Mouse (Mus musculus): ENCODE results near the gene Fut9. TPM values are rescaled to one million over a fixed set of nuclear protein-coding genes. Genes with fewer than 3 reads are reported as not detected.

The Fut9 gene
- not detected for total RNA-seq (2018; cell fraction: chromatin; rRNA removed)
- not detected for total RNA-seq (2018; cell fraction: cytosol; rRNA removed)
- total RNA-seq (2018; cell fraction: nucleus; rRNA removed): not detected
- polyA plus RNA-seq (2018): not detected in 3 replicates

GRCm38 (mm10) chr4:25799476-25800283 is at the start of gene Fut9:
Gene Fut9 (minus strand): TSS chr4:25800244.
- 6% methylated on average over 46 of the region's 52 CpGs for WGBS (ENCODE audit: missing documents)
- no peaks in the 10 kb centered on the region for H3K79me2 ChIP-seq (ENCODE audit: inconsistent target)
- no peak within 1 kb of the TSS for H3K4me3 ChIP-seq (ENCODE audit: inconsistent target)
- no peak within 1 kb of the TSS for H3K27ac ChIP-seq
- no peaks in the 10 kb centered on the region for H3K36me3 ChIP-seq (ENCODE audit: inconsistent target)

- no peaks in the 10 kb centered on the region for H3K36me3 ChIP-seq (ENCODE audit: inconsistent target)
- 80% methylated on average over 7 of the region's 7 CpGs for WGBS (ENCODE audit: missing documents)
- H3K4me3 ChIP-seq (ENCODE audit: inconsistent target): no peak overlapping the region
- H3K27ac ChIP-seq: no peak overlapping the region
- H3K79me2 ChIP-seq (ENCODE audit: inconsistent target): no peaks in the 10 kb centered on the region
These were observed 15.7 kb upstream of the Fut9 start for GRCm38 (mm10) chr4:25815783-25816182.

GRCm38 (mm10) chr4:25813340-25813739 is 13.3 kb upstream of the Fut9 start:
- WGBS (ENCODE audit: missing documents): 72% methylated on average over 1 of the region's 1 CpGs
- Histone ChIP-seq H3K4me3 (ENCODE audit: inconsistent target) (no peak overlapping the region), H3K36me3 (ENCODE audit: inconsistent target) (no peaks in the 10 kb centered on the region), H3K27ac (no peak overlapping the region), H3K79me2 (ENCODE audit: inconsistent target) (no peaks in the 10 kb centered on the region)

GRCm38 (mm10) chr4:25810058-25810457 is 10.0 kb upstream of the Fut9 start:
- no peaks in the 10 kb centered on the region for H3K79me2 ChIP-seq (ENCODE audit: inconsistent target)
- 67% methylated on average over 1 of the region's 1 CpGs for WGBS (ENCODE audit: missing documents)
- H3K27ac ChIP-seq: no peak overlapping the region
- no peaks in the 10 kb centered on the region for H3K36me3 ChIP-seq (ENCODE audit: inconsistent target)
- no peak overlapping the region for H3K4me3 ChIP-seq (ENCODE audit: inconsistent target)

- H3K27ac ChIP-seq: no peak overlapping the region
- H3K36me3 ChIP-seq (ENCODE audit: inconsistent target): no peaks in the 10 kb centered on the region
- no peaks in the 10 kb centered on the region for H3K79me2 ChIP-seq (ENCODE audit: inconsistent target)
- no peak overlapping the region for H3K4me3 ChIP-seq (ENCODE audit: inconsistent target)
- WGBS (ENCODE audit: missing documents): 87% methylated on average over 2 of the region's 2 CpGs
These were observed 1.7 kb upstream of the Fut9 start for GRCm38 (mm10) chr4:25801751-25802150.

- no peaks in the 10 kb centered on the region for H3K79me2 ChIP-seq (ENCODE audit: inconsistent target)
- no peak overlapping the region for H3K4me3 ChIP-seq (ENCODE audit: inconsistent target)
- 6% methylated on average over 5 of the region's 5 CpGs for WGBS (ENCODE audit: missing documents)
- H3K27ac ChIP-seq: no peak overlapping the region
- no peaks in the 10 kb centered on the region for H3K36me3 ChIP-seq (ENCODE audit: inconsistent target)
These were observed 206 bp upstream of the Fut9 start for GRCm38 (mm10) chr4:25800284-25800616.

GRCm38 (mm10) chr4:25799051-25799475 is 981 bp downstream of the Fut9 start:
- no peaks in the 10 kb centered on the region for H3K79me2 ChIP-seq (ENCODE audit: inconsistent target)
- H3K27ac ChIP-seq: no peak overlapping the region
- 7% methylated on average over 7 of the region's 7 CpGs for WGBS (ENCODE audit: missing documents)
- no peaks in the 10 kb centered on the region for H3K36me3 ChIP-seq (ENCODE audit: inconsistent target)
- H3K4me3 ChIP-seq (ENCODE audit: inconsistent target): no peak overlapping the region

GRCm38 (mm10) chr4:25798412-25798811 is 1.6 kb downstream of the Fut9 start:
- Histone ChIP-seq H3K27ac (no peak overlapping the region), H3K4me3 (ENCODE audit: inconsistent target) (no peak overlapping the region), H3K36me3 (ENCODE audit: inconsistent target) (no peaks in the 10 kb centered on the region), H3K79me2 (ENCODE audit: inconsistent target) (no peaks in the 10 kb centered on the region)
- WGBS (ENCODE audit: missing documents): 19% methylated on average over 10 of the region's 10 CpGs

GRCm38 (mm10) chr4:25796149-25796548 is 3.9 kb downstream of the Fut9 start:
- H3K27ac ChIP-seq: no peak overlapping the region
- H3K36me3 ChIP-seq (ENCODE audit: inconsistent target): no peaks in the 10 kb centered on the region
- H3K4me3 ChIP-seq (ENCODE audit: inconsistent target): no peak overlapping the region
- H3K79me2 ChIP-seq (ENCODE audit: inconsistent target): no peaks in the 10 kb centered on the region
- 37% methylated on average over 3 of the region's 3 CpGs for WGBS (ENCODE audit: missing documents)

- Histone ChIP-seq H3K27ac (no peak overlapping the region), H3K4me3 (ENCODE audit: inconsistent target) (no peak overlapping the region), H3K36me3 (ENCODE audit: inconsistent target) (no peaks in the 10 kb centered on the region), H3K79me2 (ENCODE audit: inconsistent target) (no peaks in the 10 kb centered on the region)
- WGBS (ENCODE audit: missing documents): 94% methylated on average over 2 of the region's 4 CpGs
These were observed 14.8 kb downstream of the Fut9 start for GRCm38 (mm10) chr4:25785276-25785675.

GRCm38 (mm10) chr4:25768657-25769056 is 31.4 kb downstream of the Fut9 start:
- Histone ChIP-seq H3K79me2 (ENCODE audit: inconsistent target) (no peaks in the 10 kb centered on the region), H3K4me3 (ENCODE audit: inconsistent target) (no peak overlapping the region), H3K36me3 (ENCODE audit: inconsistent target) (no peaks in the 10 kb centered on the region), H3K27ac (no peak overlapping the region)
- 73% methylated on average over 3 of the region's 3 CpGs for WGBS (ENCODE audit: missing documents)

GRCm38 (mm10) chr4:25763091-25763490 is 37.0 kb downstream of the Fut9 start:
- H3K79me2 ChIP-seq (ENCODE audit: inconsistent target): no peaks in the 10 kb centered on the region
- H3K4me3 ChIP-seq (ENCODE audit: inconsistent target): no peak overlapping the region
- no peak overlapping the region for H3K27ac ChIP-seq
- no peaks in the 10 kb centered on the region for H3K36me3 ChIP-seq (ENCODE audit: inconsistent target)

GRCm38 (mm10) chr4:25757909-25758548 is 42.0 kb downstream of the Fut9 start:
- H3K79me2 ChIP-seq (ENCODE audit: inconsistent target): no peaks in the 10 kb centered on the region
- no peak overlapping the region for H3K27ac ChIP-seq
- no peak overlapping the region for H3K4me3 ChIP-seq (ENCODE audit: inconsistent target)
- no peaks in the 10 kb centered on the region for H3K36me3 ChIP-seq (ENCODE audit: inconsistent target)
- WGBS (ENCODE audit: missing documents): 57% methylated on average over 4 of the region's 5 CpGs

- H3K79me2 ChIP-seq (ENCODE audit: inconsistent target): no peaks in the 10 kb centered on the region
- no peaks in the 10 kb centered on the region for H3K36me3 ChIP-seq (ENCODE audit: inconsistent target)
- H3K4me3 ChIP-seq (ENCODE audit: inconsistent target): no peak overlapping the region
- WGBS (ENCODE audit: missing documents): 75% methylated on average over 5 of the region's 5 CpGs
- no peak overlapping the region for H3K27ac ChIP-seq
These were observed 58.5 kb downstream of the Fut9 start for GRCm38 (mm10) chr4:25741553-25741952.

- 86% methylated on average over 4 of the region's 4 CpGs for WGBS (ENCODE audit: missing documents)
- Histone ChIP-seq H3K36me3 (ENCODE audit: inconsistent target) (no peaks in the 10 kb centered on the region), H3K27ac (no peak overlapping the region), H3K4me3 (ENCODE audit: inconsistent target) (no peak overlapping the region), H3K79me2 (ENCODE audit: inconsistent target) (no peaks in the 10 kb centered on the region)
These were observed 61.3 kb downstream of the Fut9 start for GRCm38 (mm10) chr4:25738782-25739181.

Data from macrophage (primary cell).